Mouse (Mus musculus) limb, embryonic 15.5 days (tissue): ENCODE results near the gene Arpp21. TPM values are rescaled to one million over a fixed set of nuclear protein-coding genes. Genes with fewer than 3 reads are reported as not detected.
"Not testable (repeated sequence)": the region's sequence is repeated elsewhere in the genome, so short reads cannot be mapped to it uniquely, and the experiment has no call there.

Experiments used
- ATAC-seq: fragments of 200-750 bp; cut with Nextera tagmentation; 2 replicates; pipeline ENCODE4 v1.8.0; 2017; ENCODE audit warnings: low read depth, moderate TSS enrichment; ENCODE audit not compliant: insufficient number of reproducible peaks, low FRiP score, low TSS enrichment
- H3K27ac ChIP-seq: fragments of 300-500 bp; sonication (generic); 2 replicates; pipeline ENCODE4 v1.5.1; 2015; ENCODE audit warnings: moderate library complexity, mild to moderate bottlenecking, inconsistent platforms
- H3K27me3 ChIP-seq: fragments of 300-500 bp; sonication (generic); 2 replicates; pipeline ENCODE4 v1.6.1; 2015; ENCODE audit warnings: inconsistent platforms
- H3K36me3 ChIP-seq: fragments of 300-500 bp; sonication (generic); 2 replicates; pipeline ENCODE4 v1.6.1; 2015; ENCODE audit warnings: inconsistent platforms
- H3K4me1 ChIP-seq: fragments of 300-500 bp; sonication (generic); 2 replicates; pipeline ENCODE4 v1.6.1; 2015; ENCODE audit warnings: inconsistent platforms
- H3K4me2 ChIP-seq: fragments of 300-500 bp; sonication (generic); 2 replicates; pipeline ENCODE4 v1.6.1; 2015; ENCODE audit warnings: mild to moderate bottlenecking, inconsistent platforms
- H3K4me3 ChIP-seq: fragments of 300-500 bp; sonication (generic); 2 replicates; pipeline ENCODE4 v1.5.1; 2015; ENCODE audit warnings: mild to moderate bottlenecking, inconsistent platforms
- H3K9ac ChIP-seq: fragments of 300-500 bp; sonication (generic); 2 replicates; pipeline ENCODE4 v1.6.1; 2015; ENCODE audit warnings: inconsistent platforms
- H3K9me3 ChIP-seq: fragments of 300-500 bp; sonication (generic); 2 replicates; pipeline ENCODE4 v1.6.1; 2016; ENCODE audit warnings: inconsistent platforms
- WGBS: fragments of 180-500 bp; shearing (Covaris S2); methylation state at CpG from one replicate; pipeline ENCODE4 v1.1.7; 2015; 5-methylcytosine and 5-hydroxymethylcytosine counted together
- polyA plus RNA-seq: library from polyadenylated mRNA; unstranded; fragments of >200 nt; fragmentation: Nextera tagmentation; extraction: Ambion mirVana; gene quantifications from 2 replicates; pipeline ENCODE4 v1.2.1, GENCODE M21; 2015

Gene Arpp21
- polyA plus RNA-seq, 1 experiment from 2014 or later, result 13.1 TPM

DNA sequence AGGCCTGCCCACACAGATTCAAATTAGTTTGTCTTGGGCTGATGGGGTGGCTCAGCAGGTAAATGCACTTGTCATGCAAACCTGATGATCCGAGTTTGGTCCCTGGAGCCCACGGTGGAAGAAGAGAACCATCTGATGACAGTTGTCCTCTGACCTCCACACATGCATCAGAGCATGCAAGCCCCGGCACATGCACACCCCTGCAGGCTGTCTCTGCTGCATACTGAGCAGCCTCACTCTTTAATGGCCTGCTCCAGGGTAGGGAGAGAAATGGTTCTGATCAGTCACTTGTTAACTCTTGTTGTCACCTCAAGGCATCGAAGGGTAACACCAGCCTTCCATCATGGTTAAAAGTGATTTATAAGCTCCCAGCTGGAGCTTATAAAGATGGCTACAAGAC, 157.3 kb downstream of the Arpp21 start:
- 32% methylated on average over 4 of the region's 4 CpGs for WGBS
- Histone ChIP-seq H3K36me3 (no peaks in the 10 kb centered on the region), H3K4me1 (peaks cover 4% of the 10 kb centered on the region; the same call in 1 of the 2 replicates), H3K27me3 (no peaks in the 10 kb centered on the region), H3K4me3 (no peak overlapping the region), H3K9me3 (no peaks in the 10 kb centered on the region), H3K4me2 (no peak overlapping the region), H3K9ac (no peak overlapping the region), H3K27ac (no peak overlapping the region)
- ATAC-seq, result no peak

DNA sequence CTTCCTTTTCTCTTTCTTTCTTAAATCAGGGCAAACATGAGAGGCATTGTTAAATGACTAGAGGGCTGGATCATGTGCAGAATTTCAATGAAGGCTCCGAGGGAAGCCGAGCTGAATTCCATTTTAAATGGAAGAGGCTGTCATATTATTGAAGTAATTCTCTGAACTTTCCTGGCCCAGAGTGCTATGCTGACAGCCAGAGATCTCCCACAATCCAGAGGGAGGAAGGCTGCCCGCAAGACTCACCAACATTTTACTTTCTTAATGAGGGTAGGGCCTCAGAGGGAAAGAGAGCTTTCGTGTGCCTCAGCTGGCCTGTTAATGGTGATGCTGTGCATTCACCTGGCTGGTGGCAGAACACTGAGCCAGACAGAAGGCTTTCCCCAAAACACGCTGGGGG, 160.5 kb downstream of the Arpp21 start:
- Histone ChIP-seq H3K27ac (no peak overlapping the region), H3K9ac (no peak overlapping the region), H3K4me2 (no peak overlapping the region), H3K27me3 (no peaks in the 10 kb centered on the region), H3K4me3 (no peak overlapping the region), H3K9me3 (no peaks in the 10 kb centered on the region), H3K36me3 (no peaks in the 10 kb centered on the region), H3K4me1 (peaks cover 4% of the 10 kb centered on the region; the same call in 1 of the 2 replicates)
- no peak for ATAC-seq
- WGBS, result 44% methylated on average over 5 of the region's 5 CpGs

DNA sequence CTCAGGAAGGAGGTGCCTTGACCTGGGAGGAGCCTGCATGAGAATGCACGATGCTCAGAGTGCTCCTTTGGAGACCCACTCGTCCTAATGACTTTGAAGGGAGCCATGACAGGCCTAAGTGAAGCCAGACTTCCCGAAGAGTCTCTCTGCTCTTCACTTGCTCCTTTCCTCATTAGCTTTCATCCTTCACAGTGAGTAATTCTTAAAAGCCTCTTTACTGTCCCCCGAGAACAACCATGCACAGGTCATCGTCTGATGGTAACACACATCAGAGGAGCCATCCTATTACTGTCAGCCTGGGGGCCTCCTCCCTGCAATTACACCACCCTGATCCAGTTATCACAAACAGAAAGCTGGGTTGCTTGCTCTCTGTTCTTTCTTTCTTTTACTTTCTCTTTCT, 160.9 kb downstream of the Arpp21 start:
- no peak overlapping the region for H3K4me2 ChIP-seq
- no peak for ATAC-seq
- no peaks in the 10 kb centered on the region for H3K9me3 ChIP-seq
- H3K4me1 ChIP-seq, result peaks cover 4% of the 10 kb centered on the region; the same call in 1 of the 2 replicates
- 20% methylated on average over 5 of the region's 5 CpGs for WGBS
- H3K9ac ChIP-seq, result no peak overlapping the region
- no peaks in the 10 kb centered on the region for H3K36me3 ChIP-seq
- H3K4me3 ChIP-seq, result no peak overlapping the region
- H3K27me3 ChIP-seq, result no peaks in the 10 kb centered on the region
- no peak overlapping the region for H3K27ac ChIP-seq

DNA sequence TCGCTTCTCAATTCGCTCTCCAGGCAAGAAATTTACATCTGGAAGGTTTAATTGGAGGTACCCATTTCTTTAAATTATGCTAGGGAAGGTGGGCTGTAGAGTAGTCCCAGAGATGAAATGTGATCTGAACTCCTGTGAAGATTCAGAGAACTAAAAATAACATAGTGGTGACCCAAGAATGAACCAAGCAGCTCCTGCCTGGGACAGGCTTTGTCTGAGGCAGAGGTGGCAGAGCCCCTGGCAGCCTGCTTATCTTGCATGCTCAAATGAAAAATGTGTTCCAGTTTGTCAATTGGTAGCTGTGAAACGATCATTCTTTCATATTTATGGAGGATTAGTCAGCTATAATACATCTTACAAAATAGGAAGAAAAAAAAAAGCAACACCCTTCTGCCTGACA, 164.4 kb downstream of the Arpp21 start:
- WGBS, result 42% methylated on average over 3 of the region's 3 CpGs
- ATAC-seq, result no peak
- Histone ChIP-seq H3K36me3 (no peaks in the 10 kb centered on the region), H3K9ac (no peak overlapping the region), H3K4me3 (no peak overlapping the region), H3K4me2 (no peak overlapping the region), H3K9me3 (no peaks in the 10 kb centered on the region), H3K4me1 (peaks cover 4% of the 10 kb centered on the region; the same call in 1 of the 2 replicates), H3K27me3 (no peaks in the 10 kb centered on the region), H3K27ac (no peak overlapping the region)

DNA sequence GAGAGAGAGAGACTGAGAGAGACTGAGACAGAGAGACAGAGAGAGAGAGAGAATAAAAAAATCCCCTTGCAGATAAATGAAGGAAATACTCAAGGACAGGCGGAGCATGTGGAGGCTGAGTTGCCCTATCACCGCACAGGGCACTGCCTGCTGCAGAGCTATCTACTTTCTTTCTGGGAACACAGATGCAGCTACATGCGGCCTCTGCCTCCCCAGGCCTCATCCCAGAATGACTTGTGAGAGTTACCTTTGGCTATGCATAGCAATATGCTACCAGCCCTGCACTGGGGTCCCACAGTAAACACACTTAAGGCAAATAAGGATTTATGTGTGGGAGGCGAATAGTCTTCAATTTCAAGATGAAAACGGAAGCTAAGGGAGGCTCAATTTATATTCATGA, 164.8 kb downstream of the Arpp21 start:
- ATAC-seq, result no peak
- no peak overlapping the region for H3K27ac ChIP-seq
- H3K36me3 ChIP-seq, result no peaks in the 10 kb centered on the region
- H3K27me3 ChIP-seq, result no peaks in the 10 kb centered on the region
- no peak overlapping the region for H3K4me3 ChIP-seq
- H3K4me1 ChIP-seq, result peaks cover 4% of the 10 kb centered on the region; the same call in 1 of the 2 replicates
- no peak overlapping the region for H3K9ac ChIP-seq
- no peaks in the 10 kb centered on the region for H3K9me3 ChIP-seq
- 38% methylated on average over 5 of the region's 5 CpGs for WGBS
- no peak overlapping the region for H3K4me2 ChIP-seq

DNA sequence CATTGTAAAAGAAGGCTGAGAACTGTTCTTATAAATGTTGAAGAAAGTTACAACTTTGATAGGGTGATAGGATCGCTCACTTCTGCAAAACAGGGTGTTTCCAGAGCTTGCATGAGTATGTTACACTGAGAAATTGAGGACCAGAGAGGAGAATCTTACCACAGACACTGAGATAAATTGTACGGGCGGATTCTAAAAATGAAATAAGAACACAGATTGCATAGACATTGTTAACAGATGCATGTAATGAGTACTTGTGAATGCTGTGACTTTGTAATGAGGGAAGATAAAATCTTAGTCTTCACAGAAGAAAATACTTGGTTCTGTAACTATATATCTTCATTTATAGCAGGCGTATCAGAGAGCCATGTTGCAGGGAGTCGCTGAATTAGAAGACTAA, 167.5 kb downstream of the Arpp21 start:
- no peak overlapping the region for H3K27ac ChIP-seq
- no peak overlapping the region for H3K9ac ChIP-seq
- no peak overlapping the region for H3K4me2 ChIP-seq
- H3K4me1 ChIP-seq, result no peaks in the 10 kb centered on the region
- no peaks in the 10 kb centered on the region for H3K27me3 ChIP-seq
- H3K9me3 ChIP-seq, result no peaks in the 10 kb centered on the region
- no peak for ATAC-seq
- H3K4me3 ChIP-seq, result no peak overlapping the region
- no peaks in the 10 kb centered on the region for H3K36me3 ChIP-seq
- WGBS, result 84% methylated on average over 5 of the region's 5 CpGs

DNA sequence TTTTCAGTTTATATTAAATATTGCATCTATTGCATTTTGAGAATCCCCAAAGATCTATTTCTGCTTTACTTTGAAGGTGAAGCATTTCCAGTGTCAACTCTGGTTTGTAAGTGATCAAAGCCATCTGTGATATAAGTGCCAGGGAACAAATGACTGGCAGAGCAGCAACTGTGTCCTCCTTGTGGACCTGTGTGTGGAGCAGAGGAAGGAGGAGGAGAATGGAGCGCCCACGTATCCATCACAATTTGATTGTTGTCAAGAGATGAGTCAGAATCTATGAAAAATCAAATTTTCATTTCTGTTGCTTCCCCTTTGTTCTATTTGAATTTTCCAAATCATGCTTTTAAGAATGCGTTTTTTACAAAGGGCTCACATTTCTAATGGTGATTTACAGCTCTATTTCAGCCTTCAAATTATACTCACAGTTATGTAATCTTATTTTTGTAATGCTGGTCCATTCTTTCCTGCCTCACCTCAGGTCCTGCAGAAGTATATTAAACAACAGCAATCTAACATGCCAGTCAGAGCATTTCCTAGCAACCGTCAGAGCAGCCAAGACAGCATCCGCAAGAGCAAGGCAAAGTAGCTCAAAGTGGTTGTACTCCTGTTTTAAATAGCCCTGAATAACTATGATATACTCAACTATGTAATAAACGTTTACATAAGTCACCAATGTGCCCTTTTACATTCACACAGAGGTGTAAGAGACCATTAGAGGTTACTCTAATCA, 174.9 kb downstream of the Arpp21 start:
- 64% methylated on average over 6 of the region's 6 CpGs for WGBS
- no peak overlapping the region for H3K27ac ChIP-seq
- no peaks in the 10 kb centered on the region for H3K36me3 ChIP-seq
- H3K9me3 ChIP-seq, result no peaks in the 10 kb centered on the region
- H3K4me1 ChIP-seq, result no peaks in the 10 kb centered on the region
- H3K4me2 ChIP-seq, result no peak overlapping the region
- H3K9ac ChIP-seq, result no peak overlapping the region
- no peak for ATAC-seq
- H3K27me3 ChIP-seq, result no peaks in the 10 kb centered on the region
- H3K4me3 ChIP-seq, result no peak overlapping the region

DNA sequence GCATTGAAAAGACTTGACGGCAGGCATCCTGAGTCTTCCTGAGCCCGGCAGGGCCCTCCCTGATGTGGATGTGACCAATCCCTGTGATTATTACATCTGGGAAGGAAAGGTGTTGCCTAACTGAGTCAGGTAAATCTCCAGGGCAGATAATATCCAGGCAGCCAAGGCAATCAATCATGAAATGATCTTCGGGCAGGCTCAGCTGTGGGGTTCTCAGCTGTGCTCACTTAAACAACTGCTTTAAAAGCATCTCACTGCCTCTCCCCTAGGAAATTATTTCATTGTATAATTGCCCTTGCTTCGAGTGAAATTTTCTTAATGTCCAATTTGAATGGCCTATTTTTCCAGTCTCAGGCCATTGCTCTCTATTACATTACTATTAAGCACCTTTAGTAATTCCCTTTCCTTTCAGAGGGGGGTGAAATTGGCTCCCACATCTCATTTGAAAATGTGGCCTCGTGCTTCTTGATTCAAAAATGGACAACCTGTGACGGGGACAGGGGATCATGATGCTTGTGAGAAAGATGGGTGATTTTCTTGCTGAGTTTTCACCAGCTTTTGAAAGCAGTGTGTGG, 180.8 kb downstream of the Arpp21 start:
- H3K4me1 ChIP-seq, result no peaks in the 10 kb centered on the region
- no peak overlapping the region for H3K27ac ChIP-seq
- WGBS, result 64% methylated on average over 6 of the region's 6 CpGs
- H3K4me3 ChIP-seq, result no peak overlapping the region
- no peak for ATAC-seq
- H3K36me3 ChIP-seq, result no peaks in the 10 kb centered on the region
- H3K27me3 ChIP-seq, result no peaks in the 10 kb centered on the region
- no peak overlapping the region for H3K4me2 ChIP-seq
- no peaks in the 10 kb centered on the region for H3K9me3 ChIP-seq
- H3K9ac ChIP-seq, result no peak overlapping the region

DNA sequence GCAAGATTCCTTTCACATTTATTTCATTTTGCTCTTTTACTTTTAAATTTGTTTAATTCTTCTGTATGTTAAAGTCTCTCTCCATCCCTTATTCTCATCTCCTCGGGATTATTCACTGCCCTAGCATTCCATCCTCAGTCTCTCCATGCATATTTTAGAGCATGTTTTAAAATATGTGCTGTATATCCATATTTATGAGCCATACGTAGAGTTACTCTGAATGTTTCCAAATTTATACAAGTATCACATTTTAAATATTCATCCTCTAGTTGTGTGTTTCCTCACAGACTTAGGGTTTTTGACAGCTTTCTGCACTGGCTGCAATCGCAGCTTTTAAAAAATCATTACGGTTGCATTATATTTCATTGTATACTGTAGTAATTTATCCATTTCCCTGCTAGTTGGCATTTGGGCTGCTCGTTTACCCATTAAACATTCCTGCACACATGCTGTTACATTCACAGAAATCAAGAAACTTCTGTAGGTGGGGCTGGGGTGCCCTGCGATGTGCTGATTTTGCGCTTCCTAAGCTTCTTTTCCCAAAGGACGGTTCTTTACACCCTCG, 187.8 kb downstream of the Arpp21 start:
- no peaks in the 10 kb centered on the region for H3K27me3 ChIP-seq
- no peaks in the 10 kb centered on the region for H3K9me3 ChIP-seq
- no peak overlapping the region for H3K4me3 ChIP-seq
- H3K27ac ChIP-seq, result no peak overlapping the region
- no peak overlapping the region for H3K9ac ChIP-seq
- 81% methylated on average over 9 of the region's 9 CpGs for WGBS
- H3K4me1 ChIP-seq, result no peaks in the 10 kb centered on the region
- no peaks in the 10 kb centered on the region for H3K36me3 ChIP-seq
- H3K4me2 ChIP-seq, result no peak overlapping the region
- ATAC-seq, result no peak

DNA sequence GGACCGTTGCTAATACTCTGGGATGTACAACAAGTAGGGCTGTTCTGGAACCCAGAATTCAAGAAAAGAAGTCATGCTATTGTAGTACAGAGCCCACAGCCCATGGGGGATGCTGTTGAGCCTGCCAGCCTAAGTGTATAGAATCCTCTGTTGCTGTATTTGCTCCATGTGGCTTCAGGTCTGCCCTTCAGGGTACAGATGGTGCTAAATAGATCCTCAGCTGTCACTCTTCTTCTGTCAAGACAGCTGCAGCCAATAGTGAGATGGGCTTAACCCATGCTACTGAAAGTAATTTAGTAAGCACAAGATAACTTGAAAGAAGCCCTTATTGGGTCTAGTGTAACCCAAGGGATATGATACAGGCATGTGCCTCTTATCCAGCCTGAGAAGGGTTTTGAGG, 195.2 kb downstream of the Arpp21 start:
- Histone ChIP-seq H3K4me1 (no peaks in the 10 kb centered on the region), H3K27me3 (no peaks in the 10 kb centered on the region), H3K4me3 (no peak overlapping the region), H3K36me3 (no peaks in the 10 kb centered on the region), H3K4me2 (no peak overlapping the region), H3K27ac (no peak overlapping the region), H3K9ac (no peak overlapping the region), H3K9me3 (no peaks in the 10 kb centered on the region)
- WGBS, result 82% methylated on average over 1 of the region's 1 CpGs
- ATAC-seq, result no peak

DNA sequence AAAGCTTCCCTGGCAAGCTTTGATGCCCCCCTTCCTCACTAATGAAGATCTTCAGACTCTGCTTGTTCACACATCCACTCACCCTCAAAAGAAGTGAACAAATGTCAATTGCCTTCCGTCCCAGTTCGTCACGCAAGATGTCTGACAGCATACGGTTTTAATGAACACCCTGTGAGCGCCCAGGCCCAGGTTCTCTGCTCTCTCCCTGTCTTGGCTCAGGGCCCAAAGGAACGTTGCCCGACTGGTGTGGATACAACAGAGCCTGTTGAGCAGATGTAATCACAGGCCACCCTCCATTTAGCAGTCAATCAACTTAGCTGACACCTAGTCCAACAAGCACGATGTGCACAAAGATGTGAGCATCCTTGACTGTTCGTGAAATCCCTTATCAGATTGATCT, 198.0 kb downstream of the Arpp21 start:
- Histone ChIP-seq H3K4me2 (no peak overlapping the region), H3K9ac (no peak overlapping the region), H3K36me3 (no peaks in the 10 kb centered on the region), H3K9me3 (no peaks in the 10 kb centered on the region), H3K4me3 (no peak overlapping the region), H3K4me1 (no peaks in the 10 kb centered on the region), H3K27ac (no peak overlapping the region), H3K27me3 (no peaks in the 10 kb centered on the region)
- 19% methylated on average over 9 of the region's 9 CpGs for WGBS
- ATAC-seq, result no peak

DNA sequence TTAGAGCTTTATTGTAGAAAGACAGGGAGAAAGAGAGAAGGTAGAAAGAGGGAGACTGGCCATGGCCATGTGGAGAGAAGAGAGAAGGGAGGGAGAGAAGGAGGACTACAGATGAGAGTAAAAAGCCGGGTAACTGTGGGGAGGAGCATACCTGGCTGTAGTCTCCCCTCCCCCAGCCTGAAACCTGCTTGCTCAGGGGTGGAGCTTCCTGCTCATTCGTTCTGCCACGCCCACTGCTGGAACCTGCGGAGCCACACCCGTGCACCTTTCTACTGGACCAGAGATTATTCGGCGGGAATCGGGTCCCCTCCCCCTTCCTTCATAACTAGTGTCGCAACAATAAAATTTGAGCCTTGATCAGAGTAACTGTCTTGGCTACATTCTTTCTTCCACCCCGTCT, 201.9 kb downstream of the Arpp21 start:
- WGBS, result 27% methylated on average over 3 of the region's 10 CpGs
- not testable (repeated sequence) for H3K9me3 ChIP-seq, H3K27me3 ChIP-seq, H3K4me1 ChIP-seq, H3K27ac ChIP-seq, H3K36me3 ChIP-seq, ATAC-seq, H3K9ac ChIP-seq, H3K4me3 ChIP-seq, H3K4me2 ChIP-seq
